Mouse (Mus musculus) layer of hippocampus, adult 11-12 months (tissue): Measurements from ENCODE around the gene Dcun1d4.

ENCODE experiments used
- DNase-seq: peaks from one replicate; pipeline ENCODE4 v3.0.0; 2022; ENCODE audit warnings: low spot score

The Dcun1d4 gene

DNA sequence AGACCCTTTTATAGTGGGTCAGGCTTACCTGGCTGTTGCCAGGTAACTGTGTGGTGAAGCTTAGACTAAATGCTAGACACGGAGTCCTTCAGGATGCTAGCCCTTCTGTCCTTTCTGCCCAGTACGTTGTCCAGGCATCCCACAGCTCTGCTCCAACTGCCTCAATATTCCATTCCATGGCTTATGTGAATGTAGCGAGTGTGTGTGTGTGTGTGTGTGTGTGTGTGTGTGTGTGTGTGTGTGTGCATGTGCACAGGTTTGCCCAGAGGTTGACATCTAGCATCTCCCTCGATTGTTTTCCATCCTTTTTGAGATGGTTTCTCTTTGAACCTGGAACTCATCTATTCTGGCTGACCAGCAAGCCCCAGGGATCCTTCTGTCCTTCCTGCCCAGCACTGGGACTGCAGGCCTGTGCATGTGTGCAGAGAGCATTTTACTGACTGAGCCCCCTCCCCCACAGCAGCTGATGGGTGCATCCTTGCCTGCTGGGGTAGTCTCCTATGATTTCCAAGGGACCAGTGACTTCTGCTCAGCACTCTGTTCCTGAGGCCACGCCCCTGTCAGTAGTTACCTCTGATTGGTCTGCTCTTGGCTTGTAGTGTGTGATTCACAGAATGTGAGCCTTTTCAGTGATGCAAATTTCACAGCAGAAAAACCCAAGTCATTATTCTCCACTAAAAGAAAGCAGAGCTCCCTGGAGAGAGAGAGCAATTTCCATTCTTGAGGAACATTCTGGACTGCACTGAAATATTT lies 118.3 kb downstream of the Dcun1d4 start:
- DNase-seq = no peak

DNA sequence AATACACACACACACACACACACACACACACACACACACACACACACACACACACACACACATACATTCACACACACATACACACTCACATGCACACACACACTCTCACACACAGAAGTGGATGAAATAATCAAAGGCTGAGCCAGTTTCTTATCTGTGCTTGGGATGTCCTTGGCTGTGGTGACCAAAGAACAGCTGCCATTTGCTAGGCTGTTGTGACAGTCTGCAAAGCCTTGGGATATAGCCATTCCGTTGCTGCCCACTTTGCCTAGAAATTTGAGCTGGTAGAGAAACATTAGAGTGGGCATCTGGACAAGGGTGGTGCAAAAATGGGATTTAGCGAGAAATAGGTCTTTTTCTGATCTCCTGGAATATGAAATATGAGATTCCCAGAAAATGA lies 119.2 kb downstream of the Dcun1d4 start:
- DNase-seq = no peak

- peak; percentile 41 for DNase-seq
These were observed 120.6 kb downstream of the Dcun1d4 start for GRCm38 (mm10) chr5:73601361-73601763.

GRCm38 (mm10) chr5:73602865-73603264 lies 122.1 kb downstream of the Dcun1d4 start:
- DNase-seq = no peak

GRCm38 (mm10) chr5:73604542-73604941 lies 123.7 kb downstream of the Dcun1d4 start:
- no peak for DNase-seq

GRCm38 (mm10) chr5:73604964-73605363 lies 124.2 kb downstream of the Dcun1d4 start:
- no peak for DNase-seq
